Mouse (Mus musculus): ENCODE results near the gene 1700061G19Rik.

Gene 1700061G19Rik

GRCm38 (mm10) chr17:56919725-56920124 lies 44.4 kb downstream of the 1700061G19Rik start:
- DNase-seq (ENCODE audit: low spot score in 2 of 2): no peak

- no peak for DNase-seq (ENCODE audit: low spot score in 2 of 2)
These were observed 50.7 kb downstream of the 1700061G19Rik start for GRCm38 (mm10) chr17:56925998-56926397.

- DNase-seq (ENCODE audit: low spot score in 2 of 2): no peak
These were observed 53.8 kb downstream of the 1700061G19Rik start for GRCm38 (mm10) chr17:56929101-56929500.

GRCm38 (mm10) chr17:56929530-56929929 lies 54.3 kb downstream of the 1700061G19Rik start:
- DNase-seq (ENCODE audit: low spot score in 2 of 2): no peak

- no peak for DNase-seq (ENCODE audit: low spot score in 2 of 2)
These were observed 54.7 kb downstream of the 1700061G19Rik start for GRCm38 (mm10) chr17:56930026-56930425.

- DNase-seq (ENCODE audit: low spot score in 2 of 2): no peak
These were observed 58.1 kb downstream of the 1700061G19Rik start for GRCm38 (mm10) chr17:56933395-56933794.

GRCm38 (mm10) chr17:56934545-56935330 lies 59.5 kb downstream of the 1700061G19Rik start:
- no peak for DNase-seq (ENCODE audit: low spot score in 2 of 2)

- peak; percentile 96 to 98 for DNase-seq (ENCODE audit: low spot score in 2 of 2)
These were observed 60.3 kb downstream of the 1700061G19Rik start, which contains the start of gene Mllt1 for GRCm38 (mm10) chr17:56935363-56936131. Mllt1 (minus strand) TSS chr17:56935415.

GRCm38 (mm10) chr17:56936731-56937130 lies 61.5 kb downstream of the 1700061G19Rik start:
- DNase-seq (ENCODE audit: low spot score in 2 of 2): no peak
